Mouse (Mus musculus): ENCODE measurements around the gene Hist1h2ah.

- no peak for TF ChIP-seq POLR2A (IDR thresholded peaks at IDR 0.05; ENCODE audit: control insufficient read depth in 1 of 2, insufficient read depth in 1 of 2, low read depth in 1 of 2, low read length in 2 of 2, poor library complexity in 1 of 2)
- no peak for TF ChIP-seq ZNF384 (IDR thresholded peaks at IDR 0.05; ENCODE audit: low read depth, low read length)
- TF ChIP-seq CTCF (IDR thresholded peaks at IDR 0.05 in 2 of 3, conservative IDR thresholded peaks at IDR 0.05 in 1 of 3; ENCODE audit: control insufficient read depth in 1 of 3, insufficient read depth in 1 of 3, low read depth in 2 of 3, low read length in 3 of 3, poor library complexity in 1 of 3, severe bottlenecking in 1 of 3), result no peak
- TF ChIP-seq MXI1 (IDR thresholded peaks at IDR 0.05; ENCODE audit: low read depth, low read length), result no peak
- TF ChIP-seq CHD1 (IDR thresholded peaks at IDR 0.05; ENCODE audit: low read depth, low read length), result no peak
- TF ChIP-seq BHLHE40 (IDR thresholded peaks at IDR 0.05; ENCODE audit: borderline replicate concordance, low read depth, low read length), result no peak
- TF ChIP-seq ZC3H11A (IDR thresholded peaks at IDR 0.05; ENCODE audit: low read depth, low read length), result no peak
- no peak for TF ChIP-seq HCFC1 (IDR thresholded peaks at IDR 0.05; ENCODE audit: low read depth, low read length)
Measured at GRCm38 (mm10) chr13:22049737-22050440, 14.5 kb upstream of the Hist1h2ah start.
